Mouse (Mus musculus): ENCODE results near the gene Dpagt1. TPM values are rescaled to one million over a fixed set of nuclear protein-coding genes. Genes with fewer than 3 reads are reported as not detected.

Gene Dpagt1
- 18.5 and 19.8 TPM in 2 replicates for polyA plus RNA-seq (2012; rRNA removed)

DNA sequence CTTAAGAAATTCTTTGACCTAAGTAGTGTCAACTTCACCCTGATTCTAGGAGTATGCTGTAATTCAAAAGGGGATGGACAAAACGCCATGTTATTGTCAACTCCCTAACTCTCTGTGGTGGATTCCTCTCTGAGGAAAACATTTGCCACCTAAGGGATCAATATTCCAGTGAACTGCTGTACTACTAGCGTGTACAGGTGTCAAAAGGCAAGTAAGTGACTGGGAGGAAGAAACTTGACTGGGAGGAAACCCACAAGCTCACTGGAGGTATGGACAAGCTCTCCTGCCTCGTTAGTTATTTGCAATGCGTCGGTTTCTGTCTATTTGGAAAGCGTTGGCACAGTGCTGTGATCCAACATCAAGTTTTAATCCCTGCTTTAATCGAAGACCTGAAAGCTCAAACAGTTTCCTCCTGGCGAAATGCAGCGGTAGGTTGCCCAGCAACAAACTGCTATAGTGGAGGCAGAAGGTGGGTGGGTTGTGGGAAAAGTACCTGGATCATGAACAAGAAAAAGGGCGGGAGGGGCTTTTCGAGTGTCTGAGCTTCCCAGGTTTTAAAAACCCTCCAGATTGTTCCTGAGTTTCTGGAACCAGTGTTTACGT, at the start of gene Dpagt1:
Dpagt1 (plus strand) TSS at position 252 of the 603 bp plus-strand sequence.

DNA sequence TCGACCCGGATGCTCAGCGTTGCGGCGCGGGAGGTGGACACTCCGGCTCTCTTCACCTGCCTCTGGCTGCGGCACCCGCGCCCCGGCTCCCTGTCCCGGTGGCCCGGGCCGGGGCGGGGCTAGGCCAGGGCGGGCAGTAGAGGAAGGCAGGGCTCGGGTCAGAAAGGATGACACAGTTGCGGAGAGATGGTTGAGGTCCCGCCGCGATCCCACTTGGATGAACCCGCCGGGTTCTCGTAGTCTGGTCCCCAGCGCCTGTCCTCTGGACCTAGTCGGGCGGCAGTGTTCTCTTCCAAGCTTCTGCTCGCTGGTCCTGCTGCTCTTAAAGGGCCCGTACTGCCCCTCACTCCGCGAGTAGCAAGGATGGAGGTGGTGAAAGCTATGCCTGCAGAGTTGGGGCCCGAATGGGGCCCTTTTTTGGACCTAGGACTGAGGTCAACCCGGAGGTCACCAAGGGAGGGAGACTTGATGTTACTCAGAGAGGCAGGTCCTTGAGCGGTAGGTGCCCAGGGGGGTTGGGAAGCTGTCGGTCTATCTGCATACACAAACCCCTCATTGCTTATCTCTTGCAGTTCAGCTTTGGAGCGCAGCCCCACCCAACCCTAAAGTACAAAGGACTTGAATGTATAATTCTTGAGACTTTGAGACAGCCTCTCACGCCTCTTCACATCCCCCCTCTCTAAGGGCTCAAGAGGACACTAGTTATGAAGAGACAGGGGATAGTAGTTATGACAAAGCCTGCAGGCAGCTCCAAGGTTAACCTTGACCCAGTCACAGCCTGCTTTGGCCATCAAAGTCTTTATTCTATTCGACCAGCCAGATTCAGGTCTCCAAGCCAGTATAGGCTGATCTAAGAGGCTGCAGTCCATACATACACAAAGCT, 37.5 kb upstream of the Dpagt1 start, which contains the start of gene Abcg4:
Abcg4 (minus strand) TSS at position 540 of the 883 bp plus-strand sequence.

DNA sequence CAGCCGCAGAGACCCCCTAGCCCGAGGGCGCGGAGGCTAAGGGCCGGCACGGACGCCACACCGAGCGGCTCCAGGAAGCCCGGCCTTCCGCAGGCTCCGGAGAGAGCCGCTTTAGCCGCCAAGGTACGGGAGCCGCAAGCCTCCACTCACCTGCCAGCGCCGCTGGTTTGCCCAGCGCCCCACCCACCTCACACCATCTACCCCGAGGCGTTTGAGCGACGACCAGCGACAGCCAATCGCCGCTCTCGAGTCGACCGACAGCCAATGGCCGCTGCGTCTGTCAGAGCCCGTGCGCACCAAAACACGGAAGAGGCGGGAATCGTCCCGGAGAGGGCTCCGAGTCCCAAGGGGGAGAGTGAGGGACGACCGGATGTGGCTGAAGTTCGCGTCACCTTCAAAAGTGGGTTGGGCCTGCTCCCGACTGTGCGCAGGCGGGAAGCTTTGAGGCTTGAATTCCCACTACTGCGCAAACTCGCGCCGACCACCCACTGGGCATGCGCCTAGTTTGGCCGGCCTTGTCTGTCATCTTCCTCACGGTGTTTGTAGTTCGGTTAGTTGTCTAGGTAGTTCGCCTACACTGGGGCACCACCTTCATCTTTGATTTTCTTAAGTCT, 20.2 kb upstream of the Dpagt1 start, which contains the start of gene Hinfp:
Hinfp (minus strand) TSS at position 206 of the 614 bp plus-strand sequence.

DNA sequence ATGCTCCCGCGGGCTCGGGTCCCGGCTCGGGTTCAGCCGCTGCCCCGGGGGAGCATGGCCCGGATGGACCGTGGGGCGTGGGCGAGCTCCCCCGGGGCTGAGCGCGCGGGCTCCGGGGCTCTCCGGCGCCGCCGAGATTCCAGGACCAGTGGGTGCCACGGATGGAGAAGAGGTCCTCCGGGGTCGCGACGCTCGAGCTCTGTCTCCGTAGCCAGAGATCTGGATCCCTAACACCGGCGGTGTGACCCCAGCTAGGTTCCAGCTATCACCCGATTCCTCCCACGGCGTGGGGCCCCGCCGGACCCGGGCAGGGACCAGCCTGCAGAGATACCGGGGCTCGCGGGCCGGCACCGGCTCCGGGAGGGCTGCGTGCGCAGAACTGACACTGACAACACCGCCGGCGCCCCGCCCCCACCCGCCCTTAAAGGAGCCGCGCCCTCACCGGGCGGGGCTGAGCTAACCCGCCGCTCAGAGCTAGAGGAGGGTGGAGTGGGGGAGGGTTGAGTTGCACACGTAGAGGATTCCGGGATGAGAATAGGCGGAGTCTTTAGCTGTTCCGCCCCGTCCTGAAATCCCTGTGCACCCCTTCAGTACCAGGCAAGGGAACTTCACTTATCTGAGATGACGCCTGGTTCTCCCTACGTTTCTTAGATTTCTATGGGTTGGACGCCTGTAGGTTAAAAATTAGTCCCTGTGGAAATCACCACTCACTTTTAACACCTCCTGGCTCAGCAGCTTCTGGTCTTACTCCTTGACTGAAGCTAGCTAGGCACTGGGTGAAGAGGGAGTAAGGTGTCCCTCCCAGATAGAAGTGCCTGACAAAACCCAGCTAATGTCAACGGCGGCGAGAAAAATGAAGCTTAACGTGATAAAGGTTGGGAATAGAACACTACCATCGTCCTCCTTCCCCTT, 5.7 kb upstream of the Dpagt1 start, which contains the start of gene C2cd2l:
C2cd2l (minus strand) TSS at position 399 of the 912 bp plus-strand sequence.

DNA sequence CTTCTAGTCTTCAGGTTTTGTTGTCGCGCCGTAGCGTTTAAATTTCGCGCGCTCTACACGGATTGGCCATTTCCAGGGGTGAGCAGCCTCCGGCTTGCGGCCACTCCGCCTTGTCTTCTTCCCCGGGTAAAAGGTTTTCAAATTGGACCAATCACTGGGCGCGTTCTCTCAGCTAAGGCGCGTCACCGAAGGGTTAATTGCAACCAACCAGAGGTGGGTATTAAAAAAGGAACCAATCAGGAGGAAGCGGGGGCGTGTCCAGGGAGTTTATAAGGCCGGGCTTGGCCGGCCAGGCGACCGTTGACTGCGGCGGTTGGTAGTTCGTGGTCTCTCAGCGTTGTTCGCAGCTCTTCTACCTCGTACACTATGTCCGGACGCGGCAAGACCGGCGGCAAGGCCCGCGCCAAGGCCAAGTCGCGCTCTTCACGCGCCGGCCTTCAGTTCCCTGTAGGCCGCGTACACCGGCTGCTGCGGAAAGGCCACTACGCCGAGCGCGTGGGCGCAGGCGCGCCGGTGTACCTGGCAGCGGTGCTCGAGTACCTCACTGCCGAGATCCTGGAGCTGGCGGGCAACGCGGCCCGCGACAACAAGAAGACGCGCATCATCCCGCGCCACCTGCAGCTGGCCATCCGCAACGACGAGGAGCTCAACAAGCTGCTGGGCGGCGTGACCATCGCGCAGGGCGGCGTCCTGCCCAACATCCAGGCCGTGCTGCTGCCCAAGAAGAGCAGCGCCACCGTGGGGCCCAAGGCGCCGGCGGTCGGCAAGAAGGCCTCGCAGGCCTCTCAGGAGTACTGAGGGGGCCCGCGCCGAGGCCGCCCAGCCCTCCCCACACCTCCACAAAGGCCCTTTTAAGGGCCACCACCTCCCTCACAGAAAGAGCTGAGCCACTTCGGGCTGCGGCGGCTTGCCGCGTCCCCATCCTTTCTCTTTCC, 8.8 kb downstream of the Dpagt1 start, which contains the start of gene H2afx:
H2afx (plus strand) TSS at position 299 of the 935 bp plus-strand sequence.

DNA sequence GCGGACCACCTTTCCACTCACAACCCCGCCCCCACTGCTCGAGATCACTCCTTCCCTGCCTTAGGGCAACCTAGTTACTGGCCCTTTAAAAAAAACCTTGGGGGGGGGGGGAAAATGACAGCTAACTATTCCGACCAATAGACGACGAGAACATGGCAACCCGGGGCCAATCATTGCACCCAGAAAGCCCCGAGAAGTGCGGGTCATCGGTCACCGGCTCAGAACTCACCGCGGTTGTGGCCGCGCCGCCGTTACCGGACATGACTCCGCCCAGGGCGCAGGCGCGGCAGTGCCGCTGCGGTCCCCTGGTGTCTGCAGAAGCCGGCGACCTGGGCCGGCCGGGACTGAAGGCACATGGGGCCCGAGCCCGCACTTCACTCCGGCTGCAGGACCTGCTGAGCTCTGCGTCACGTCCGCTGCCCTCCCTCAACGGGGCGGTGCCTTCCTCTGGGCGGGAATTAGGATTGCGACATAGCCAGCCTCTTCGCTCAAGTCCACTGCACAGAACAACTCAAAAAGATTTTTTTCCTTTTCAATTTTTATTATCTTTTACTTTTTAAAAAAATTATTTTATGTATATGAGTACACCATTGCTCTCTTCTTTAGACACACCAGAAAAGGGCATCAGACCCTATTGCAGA, 18.1 kb downstream of the Dpagt1 start, which contains the start of gene Hmbs:
Hmbs (minus strand) TSS at position 448 of the 641 bp plus-strand sequence.

DNA sequence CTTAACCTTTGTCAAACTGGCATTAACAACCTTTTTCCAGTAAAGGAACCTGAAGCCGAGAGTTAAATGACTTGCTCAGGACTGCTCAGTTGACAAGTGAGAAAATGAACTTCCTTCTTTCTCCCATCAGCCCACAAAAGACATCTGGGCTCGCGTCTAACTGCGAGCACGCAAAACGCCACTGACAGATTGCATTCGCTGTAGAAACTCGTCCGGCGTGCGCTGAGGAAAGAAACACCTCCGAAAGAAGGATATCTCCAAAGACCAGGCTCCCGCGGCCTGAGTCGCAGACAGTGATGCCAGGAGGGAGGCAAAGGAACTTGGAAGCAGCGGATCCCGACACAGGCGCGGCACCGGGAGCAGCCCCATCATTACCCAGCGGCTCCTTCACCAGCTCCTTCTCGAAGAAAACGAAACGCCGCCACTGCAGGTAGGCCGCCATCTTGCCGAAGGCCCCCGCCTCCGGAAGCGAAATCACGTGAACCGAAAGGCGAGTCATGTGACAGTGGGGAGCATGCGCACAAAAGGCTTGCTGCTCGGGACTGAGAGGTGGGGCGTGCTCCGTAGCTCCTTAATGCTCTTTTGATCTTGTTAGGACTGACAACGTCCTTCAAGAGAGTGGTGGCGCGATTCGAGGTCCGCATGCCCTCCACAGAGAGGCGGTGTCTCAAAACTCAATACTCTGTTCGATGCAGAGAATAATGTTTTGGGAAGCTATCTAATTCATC, 35.5 kb downstream of the Dpagt1 start, which contains the start of gene Vps11:
Vps11 (minus strand) TSS at position 481 of the 728 bp plus-strand sequence.

DNA sequence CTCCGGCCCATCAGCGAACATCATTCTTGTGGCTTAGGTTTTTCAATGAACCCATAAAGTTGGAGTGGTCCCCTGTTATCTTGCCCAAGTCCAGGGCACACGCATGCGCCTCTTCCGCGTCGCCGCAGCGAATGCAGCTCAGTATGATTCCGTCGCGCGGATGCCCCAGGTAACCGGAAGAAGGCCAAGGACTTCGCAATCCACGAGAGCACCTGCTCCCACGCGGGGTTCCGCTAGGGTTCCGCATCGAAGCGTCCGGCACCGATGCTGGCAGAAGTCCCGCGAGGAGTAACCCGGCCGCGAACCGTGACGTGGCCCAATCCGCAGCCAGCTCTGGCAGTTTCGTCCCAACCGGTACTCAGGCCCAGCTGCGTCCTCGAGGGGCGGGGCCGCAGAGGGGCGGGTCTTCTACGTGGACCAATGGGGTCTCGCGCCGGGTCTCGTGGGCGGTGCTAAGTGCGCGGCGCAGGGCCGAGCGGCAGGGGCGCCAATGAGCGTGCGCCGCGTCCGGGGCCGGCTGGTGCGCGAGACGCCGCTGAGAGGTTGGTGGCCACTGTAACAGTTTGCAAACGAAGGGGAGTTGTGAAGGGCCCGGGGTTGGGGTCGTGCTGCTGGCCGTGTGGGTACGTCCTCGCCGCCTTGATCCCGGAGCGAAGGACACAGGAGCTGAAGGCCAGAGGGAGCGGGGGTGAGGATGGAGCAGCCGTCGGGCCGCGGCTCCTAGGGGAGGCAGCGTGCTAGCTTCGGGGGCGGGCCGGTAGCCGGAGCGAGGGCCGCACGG, 53.4 kb downstream of the Dpagt1 start, which contains the start of gene Hyou1:
Hyou1 (plus strand) TSS at position 437 of the 781 bp plus-strand sequence.

Other genes with a start within 250 kb of the Dpagt1 start
- gene Mfrp, start 224.3 kb upstream of the Dpagt1 start, polyA plus RNA-seq (2012; rRNA removed): 0.07 and 0.08 TPM in 2 replicates
- gene C1qtnf5, start 218.8 kb upstream of the Dpagt1 start, polyA plus RNA-seq (2012; rRNA removed): 1.2 and 1.4 TPM in 2 replicates
- gene Gm49380, start 212.5 kb upstream of the Dpagt1 start, polyA plus RNA-seq (2012; rRNA removed): 0.02 and 0.04 TPM in 2 replicates
- gene Rnf26, start 212.5 kb upstream of the Dpagt1 start, polyA plus RNA-seq (2012; rRNA removed): 13.9 and 15.2 TPM in 2 replicates
- gene Mcam, start 191.6 kb upstream of the Dpagt1 start, polyA plus RNA-seq (2012; rRNA removed): 12.5 and 12.8 TPM in 2 replicates
- gene Cbl, start 92.0 kb upstream of the Dpagt1 start, polyA plus RNA-seq (2012; rRNA removed): 3.9 and 4.7 TPM in 2 replicates
- gene Ccdc153, start 85.3 kb upstream of the Dpagt1 start, polyA plus RNA-seq (2012; rRNA removed): not detected in 2 replicates
- gene Pdzd3, start 74.5 kb upstream of the Dpagt1 start, polyA plus RNA-seq (2012; rRNA removed): 0.05 and 0.08 TPM in 2 replicates
- gene Nlrx1, start 57.4 kb upstream of the Dpagt1 start, polyA plus RNA-seq (2012; rRNA removed): 2.6 and 3.2 TPM in 2 replicates
- gene Abcg4, start 37.4 kb upstream of the Dpagt1 start, polyA plus RNA-seq (2012; rRNA removed): 13.8 and 17.2 TPM in 2 replicates
- 12.1 and 12.9 TPM in 2 replicates for gene Hinfp, start 20.3 kb upstream of the Dpagt1 start, polyA plus RNA-seq (2012; rRNA removed)
- gene C2cd2l, start 5.7 kb upstream of the Dpagt1 start, polyA plus RNA-seq (2012; rRNA removed): 11.0 and 12.5 TPM in 2 replicates
- 107 and 124 TPM in 2 replicates for gene H2afx, start 8.7 kb downstream of the Dpagt1 start, polyA plus RNA-seq (2012; rRNA removed)
- 450 and 459 TPM in 2 replicates for gene Hmbs, start 18.2 kb downstream of the Dpagt1 start, polyA plus RNA-seq (2012; rRNA removed)
- gene Vps11, start 35.7 kb downstream of the Dpagt1 start, polyA plus RNA-seq (2012; rRNA removed): 10.0 and 10.6 TPM in 2 replicates
- 18.1 and 22.7 TPM in 2 replicates for gene Hyou1, start 53.5 kb downstream of the Dpagt1 start, polyA plus RNA-seq (2012; rRNA removed)
- gene Slc37a4, start 70.8 kb downstream of the Dpagt1 start, polyA plus RNA-seq (2012; rRNA removed): 90.0 and 101 TPM in 2 replicates
- gene Rps25, start 81.1 kb downstream of the Dpagt1 start, polyA plus RNA-seq (2012; rRNA removed): 535 and 642 TPM in 2 replicates
- 20.6 and 22.1 TPM in 2 replicates for gene Trappc4, start 81.6 kb downstream of the Dpagt1 start, polyA plus RNA-seq (2012; rRNA removed)
- gene Ccdc84, start 92.5 kb downstream of the Dpagt1 start, polyA plus RNA-seq (2012; rRNA removed): 17.5 and 19.5 TPM in 2 replicates
- 0.01 TPM in 1 of 2 replicates, not detected in the other for gene Foxr1, start 115.1 kb downstream of the Dpagt1 start, polyA plus RNA-seq (2012; rRNA removed)
- gene Upk2, start 129.0 kb downstream of the Dpagt1 start, polyA plus RNA-seq (2012; rRNA removed): not detected in 2 replicates
- gene Bcl9l, start 156.8 kb downstream of the Dpagt1 start, polyA plus RNA-seq (2012; rRNA removed): 2.2 and 3.0 TPM in 2 replicates
- 0.28 and 0.31 TPM in 2 replicates for gene Cxcr5, start 235.9 kb downstream of the Dpagt1 start, polyA plus RNA-seq (2012; rRNA removed)